Mouse (Mus musculus): ENCODE measurements at regions not wholly inside any gene's neighbourhood (a gene's known extent, or its start where the extent isn't known, plus 50 kb on each side); places are given as distances from the start of the nearest gene placed in this dataset.

DNA sequence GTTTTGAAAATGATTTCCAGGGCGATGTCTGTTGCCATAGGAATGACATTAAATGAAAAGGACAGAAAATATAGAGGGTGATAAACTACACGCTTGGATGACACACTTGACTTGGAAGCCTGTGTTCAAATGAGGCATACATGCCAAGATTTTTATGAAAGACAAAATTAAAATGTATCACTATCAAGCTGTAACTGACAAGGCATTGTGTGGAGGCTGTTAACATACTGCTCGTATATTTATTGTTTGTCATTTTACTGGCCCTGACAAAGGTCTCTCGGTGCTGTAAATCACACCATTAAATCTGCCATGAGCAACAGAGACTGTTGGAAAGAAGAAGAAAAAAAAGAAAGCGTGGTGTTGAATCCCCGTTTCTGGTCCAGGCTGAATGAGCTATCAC is 395.3 kb upstream of the Sall1 start:
- TF ChIP-seq TAL1 (IDR thresholded peaks at IDR 0.05; ENCODE audit: low read length) (no peak), GATA1 (IDR thresholded peaks at IDR 0.05; ENCODE audit: low read length) (no peak)

All from erythroblast, embryonic 14.5 days (primary cell).